Mouse (Mus musculus) sigmoid colon, adult 10 weeks (tissue): ENCODE measurements around the gene Nrxn3. TPM values are rescaled to one million over a fixed set of nuclear protein-coding genes. Genes with fewer than 3 reads are reported as not detected.

ENCODE experiments used
- polyA plus RNA-seq: library from polyadenylated mRNA; stranded (reverse); fragments of 350-450 nt; fragmentation: Illumina TruSeq; extraction: RNeasy Lipid Tissue Mini Kit (QIAGEN cat#74804); gene quantifications from one replicate; pipeline ENCODE4 v1.2.3, GENCODE M21; 2014; ENCODE audit warnings: low read depth, low replicate concordance

The Nrxn3 gene
- polyA plus RNA-seq, result 0.25 TPM

DNA sequence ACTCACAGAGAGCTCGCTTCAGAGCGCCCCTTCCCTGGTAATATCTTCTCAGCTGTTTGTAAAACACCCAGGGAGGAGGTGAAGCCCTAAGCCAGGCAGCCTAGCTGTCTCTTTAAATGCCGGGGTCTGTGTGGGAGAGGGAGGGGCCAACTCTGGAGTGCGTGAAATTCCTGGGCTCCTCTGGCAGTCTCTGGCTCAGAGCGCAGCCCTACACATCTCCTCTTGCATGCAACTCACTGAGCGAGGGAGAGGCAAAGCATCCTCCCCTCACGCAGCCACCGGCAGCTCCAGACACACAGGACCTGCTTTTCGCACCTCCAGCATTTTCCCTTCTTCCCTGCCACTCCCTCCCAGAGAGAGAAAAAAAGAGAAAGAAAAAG, at the start of gene Nrxn3:
Nrxn3 (plus strand) TSS at position 186 of the 380 bp plus-strand sequence.

